8 mouse cellular contexts compared by ENCODE assay signal in the genomic region with DNA sequence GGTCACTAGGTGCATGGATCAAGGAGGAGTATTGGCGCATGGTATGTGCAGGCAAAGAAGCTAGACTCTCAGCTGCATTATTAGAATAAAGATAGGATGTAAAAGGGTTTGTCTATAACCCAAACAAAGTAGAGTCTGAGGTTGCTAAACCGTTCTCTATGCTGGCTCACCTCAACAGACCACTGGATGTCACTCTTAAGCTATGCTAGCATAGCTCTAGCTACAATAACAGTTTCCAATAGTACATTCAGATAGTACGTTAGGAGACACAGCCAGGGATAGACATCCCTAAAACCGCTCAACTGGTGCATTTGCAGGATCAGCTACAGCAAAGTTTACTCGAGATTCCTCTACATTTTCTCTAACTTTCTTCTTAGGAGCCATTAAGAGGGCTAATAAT. TPM values are rescaled to one million over a fixed set of nuclear protein-coding genes. Genes with fewer than 3 reads are reported as not detected.
DNase-seq lines count a peak whose midpoint lies in the region; ATAC-seq and TF ChIP-seq lines count a peak whose summit lies in the region.

No protein-coding gene starts in this region.

- H3K9me3 ChIP-seq in lung, embryonic 14.5 days (ENCODE audit: low read depth, low read length) = no peaks in the 10 kb centered on the region

- no peaks in the 10 kb centered on the region for H3K36me3 ChIP-seq in lung, embryonic 14.5 days (ENCODE audit: insufficient read depth)

- TF ChIP-seq POLR2A in cortical plate, adult 2 months (IDR thresholded peaks at IDR 0.05; ENCODE audit: extremely low read depth, insufficient read depth, low read length) = no peak

- H3K9ac ChIP-seq in lung, embryonic 14.5 days = no peak overlapping the region

- 21% methylated on average over 5 of the region's 5 CpGs for WGBS in lung, embryonic 14.5 days

- H3K4me1 ChIP-seq in cortical plate, adult 2 months (ENCODE audit: control insufficient read depth, insufficient read depth, low read length) = no peaks in the 10 kb centered on the region
- no peaks in the 10 kb centered on the region for H3K4me1 ChIP-seq in lung, embryonic 14.5 days (ENCODE audit: insufficient read depth)

- DNase-seq in adrenal gland, postnatal 10 days = peak; percentile 14
- DNase-seq in adrenal gland, adult 18-20 months (ENCODE audit: low spot score in 2 of 2) = no peak
- DNase-seq in kidney, adult 9 months = peak; percentile 22
- no peak for DNase-seq in kidney, adult 18-20 months
- peak; percentile 89 for DNase-seq in lung, embryonic 14.5 days
- no peak for DNase-seq in thymus, postnatal 10 days (ENCODE audit: low spot score in 2 of 2)

- peak; percentile 72; the same call in 1 of the 2 replicates for TF ChIP-seq CTCF in cortical plate, adult 2 months (IDR thresholded peaks at IDR 0.05; ENCODE audit: extremely low read depth, insufficient read depth, low read length)
- TF ChIP-seq CTCF in lung, embryonic 14.5 days (IDR thresholded peaks at IDR 0.05; ENCODE audit: low read depth) = peak; percentile 83

- H3K27ac ChIP-seq in cortical plate, adult 2 months (ENCODE audit: insufficient read depth, low read length) = no peak overlapping the region
- H3K27ac ChIP-seq in lung, embryonic 14.5 days (ENCODE audit: low read depth) = no peak overlapping the region

- no peak overlapping the region for H3K4me2 ChIP-seq in lung, embryonic 14.5 days

- H3K4me3 ChIP-seq in cortical plate, adult 2 months (ENCODE audit: insufficient read depth, low read length) = no peak overlapping the region
- no peak overlapping the region for H3K4me3 ChIP-seq in lung, embryonic 14.5 days (ENCODE audit: low read depth, low read length)

- ATAC-seq in lung, embryonic 14.5 days (ENCODE audit: insufficient read depth) = peak; percentile 82; the same call in 1 of the 2 replicates
- no peak for ATAC-seq in erythroblast, adult 5-6 weeks (replicated peaks; ENCODE audit: low FRiP score, poor library complexity, severe bottlenecking)

- no peaks in the 10 kb centered on the region for H3K27me3 ChIP-seq in lung, embryonic 14.5 days (ENCODE audit: insufficient read depth, low read length)

RNA-seq across cellular contexts. Expression of a gene that starts 48.1 kb away (rescaled TPM):
- 1 to 10 TPM; 4.4 to 5.6 TPM for total RNA-seq in adrenal gland, postnatal 10 days (2021)
- total RNA-seq in adrenal gland, adult 18-20 months (2021) = under 1 TPM; 0.36 to 0.90 TPM
- polyA plus RNA-seq in cortical plate, adult 2 months (2012; rRNA removed) = 0.40 and 0.61 TPM in 2 replicates
- 27.6 and 28.7 TPM in 2 replicates for polyA plus RNA-seq in lung, embryonic 14.5 days (2014; fragmentation: Nextera tagmentation; extraction: Ambion mirVana)
- total RNA-seq in erythroblast, adult 5-6 weeks (2015; ENCODE audit: low replicate concordance) = 5.2 and 9.2 TPM in 2 replicates
- total RNA-seq in erythroblast, adult 5-6 weeks (2017; ENCODE audit: low replicate concordance) = 15.4 and 20.5 TPM in 2 replicates

Comparison
In these comparisons a context has a peak if more than half of its experiments do, and no peak if none do; other contexts are left out.
1. DNase-seq: peak in adrenal gland, postnatal 10 days (single experiment), kidney, adult 9 months (single experiment) and lung, embryonic 14.5 days (single experiment); none in adrenal gland, adult 18-20 months (0 of 2), kidney, adult 18-20 months (single experiment) and thymus, postnatal 10 days (0 of 2).